Mouse (Mus musculus) erythroblast, adult 5-6 weeks (primary cell): ENCODE results near the gene Tmed5. TPM values are rescaled to one million over a fixed set of nuclear protein-coding genes. Genes with fewer than 3 reads are reported as not detected.
"Not testable (repeated sequence)": the region's sequence is repeated elsewhere in the genome, so short reads cannot be mapped to it uniquely, and the experiment has no call there.

Experiments
- ATAC-seq: replicated peaks from 2 replicates; pipeline ENCODE4 v1.8.0; 2016; ENCODE audit warnings: moderate number of reproducible peaks, mild to moderate bottlenecking, moderate TSS enrichment, inconsistent platforms; ENCODE audit not compliant: poor library complexity, low FRiP score, severe bottlenecking
- total RNA-seq, 2 experiments: library from RNA; stranded (forward) in 1 of 2; stranded (reverse) in 1 of 2; fragments of 150-400 nt in 1 of 2; fragments of 200-764, 138-1000 nt in 1 of 2; gene quantifications; 2 replicates each; pipeline versions ENCODE4 v1.2.3 to v1.2.4; 2015 to 2017; ENCODE audit warnings: low replicate concordance in 2 of 2

The Tmed5 gene
- 16.5 and 32.9 TPM in 2 replicates for total RNA-seq (2015; ENCODE audit: low replicate concordance)
- 12.5 and 15.9 TPM in 2 replicates for total RNA-seq (2017; ENCODE audit: low replicate concordance)

DNA sequence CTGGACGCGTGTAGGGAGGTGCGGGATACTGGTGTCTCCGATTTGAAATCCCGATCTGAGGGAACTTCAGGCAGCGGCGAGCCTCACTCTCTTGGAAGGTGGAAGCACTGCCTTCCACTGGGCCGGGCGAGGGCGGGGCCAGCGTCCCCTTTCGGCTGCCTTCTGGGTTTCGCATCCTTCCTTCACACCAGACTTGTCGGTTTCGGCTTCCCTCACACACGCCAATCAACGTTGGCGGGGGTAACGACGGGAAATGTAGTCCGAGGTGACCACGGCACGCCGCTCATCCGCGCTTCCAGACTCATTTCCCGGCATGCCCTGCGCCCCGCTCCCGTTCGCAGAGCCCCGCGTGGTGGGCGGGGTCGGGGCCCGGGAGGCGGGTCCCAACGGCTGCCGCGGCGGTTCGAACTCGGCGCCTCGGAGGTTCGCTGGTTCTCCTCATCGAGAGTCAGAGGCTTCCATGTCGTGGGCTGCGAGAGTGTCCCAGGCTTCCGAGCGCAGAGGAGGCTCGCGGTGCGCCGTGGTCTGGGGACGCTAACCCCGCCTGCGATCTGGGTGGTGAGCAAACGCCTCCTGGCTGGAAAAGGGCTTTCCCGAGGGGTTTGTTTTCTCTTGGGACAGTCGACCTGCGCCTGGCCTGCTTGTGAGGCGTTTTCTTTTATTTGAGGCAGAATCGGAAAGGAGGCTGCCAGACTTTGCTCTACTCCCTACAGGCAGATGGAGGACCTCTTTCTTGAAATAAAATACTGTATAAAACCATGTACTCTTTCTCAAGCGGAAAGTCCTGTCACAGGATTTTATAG, at the start of gene Tmed5, which contains the start of gene Ccdc18:
Gene Tmed5, minus strand, starts transcription at position 180 of the 803 bp plus-strand sequence.
Gene Ccdc18, plus strand, starts transcription at position 435 of the 803 bp plus-strand sequence.
- peak; percentile 97 for ATAC-seq

GRCm38 (mm10) chr5:108163695-108164094, 31.3 kb upstream of the Tmed5 start:
- ATAC-seq = no peak

GRCm38 (mm10) chr5:108160796-108161195, 28.4 kb upstream of the Tmed5 start:
- ATAC-seq = no peak

GRCm38 (mm10) chr5:108152592-108152991, 20.2 kb upstream of the Tmed5 start:
- ATAC-seq = no peak

DNA sequence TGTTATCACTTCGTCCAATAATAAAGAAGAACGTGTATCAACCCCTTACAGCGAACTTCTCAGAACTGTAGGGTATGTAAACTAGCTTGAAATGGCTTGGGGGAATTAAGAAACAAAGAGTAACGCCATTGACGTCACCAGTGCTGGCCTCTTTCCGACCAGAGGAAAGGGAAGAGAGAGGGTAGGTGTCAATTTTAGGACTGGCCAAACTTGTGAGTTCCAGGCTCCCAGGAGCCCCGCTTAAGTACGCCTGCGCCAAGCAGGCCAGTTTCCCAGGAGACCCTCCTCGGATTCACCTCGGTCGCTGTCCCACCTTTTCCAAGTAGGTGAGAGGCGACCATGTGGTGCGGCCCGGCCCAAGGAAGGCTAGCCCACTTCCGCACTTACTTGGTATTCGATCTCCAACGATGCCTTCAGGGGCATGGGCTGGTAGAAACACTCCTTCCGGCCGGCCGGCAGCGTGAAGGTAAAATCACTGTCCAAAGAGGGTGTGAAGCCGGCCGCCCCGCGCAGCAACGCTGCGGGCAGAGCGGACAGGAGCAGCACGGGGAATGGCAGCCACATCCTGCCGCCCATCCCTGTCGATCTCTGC, 475 bp downstream of the Tmed5 start:
- peak; percentile 71 for ATAC-seq

GRCm38 (mm10) chr5:108120221-108120900, 12.1 kb downstream of the Tmed5 start:
- no peak for ATAC-seq

DNA sequence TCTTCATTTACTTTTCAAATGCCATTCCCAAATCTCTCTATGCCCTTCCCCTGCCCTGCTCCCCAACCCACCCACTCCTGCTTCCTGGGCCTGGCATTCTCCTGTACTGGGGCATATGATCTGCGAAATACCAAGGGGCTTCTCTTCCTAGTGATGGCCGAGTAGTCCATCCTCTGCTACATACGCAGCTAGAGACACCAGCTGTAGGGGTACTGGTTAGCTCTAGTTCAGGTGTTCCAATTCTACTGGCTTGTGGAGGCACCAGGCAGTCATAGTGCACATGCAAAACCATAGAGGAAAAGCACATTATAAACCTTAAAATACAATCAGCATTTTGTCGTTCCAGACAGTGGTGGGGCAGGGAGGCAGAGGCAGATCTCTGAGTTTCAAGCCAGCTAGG, 14.7 kb downstream of the Tmed5 start:
- no peak for ATAC-seq

DNA sequence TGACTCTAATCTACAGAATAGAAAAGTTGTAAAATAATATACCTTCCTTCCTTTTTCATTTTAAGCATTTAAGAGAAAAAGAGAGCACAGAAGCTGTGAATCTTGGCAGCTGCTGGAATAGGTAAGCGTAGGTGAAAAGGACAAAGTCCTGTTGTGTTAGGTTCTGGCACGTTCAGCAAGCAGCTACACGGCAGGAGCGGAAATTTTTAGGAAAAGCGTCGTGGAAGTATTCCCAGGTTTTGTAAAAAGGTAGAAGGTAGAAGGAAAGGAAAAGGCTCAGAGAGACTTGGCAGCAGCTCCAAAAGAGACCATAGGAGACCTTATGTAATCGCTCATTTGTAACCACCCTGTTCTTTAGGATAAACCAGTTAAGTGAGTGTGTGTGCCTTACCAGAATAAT, 23.1 kb downstream of the Tmed5 start:
- no peak for ATAC-seq

- no peak for ATAC-seq
Observed at GRCm38 (mm10) chr5:108104306-108104705, 28.1 kb downstream of the Tmed5 start.

DNA sequence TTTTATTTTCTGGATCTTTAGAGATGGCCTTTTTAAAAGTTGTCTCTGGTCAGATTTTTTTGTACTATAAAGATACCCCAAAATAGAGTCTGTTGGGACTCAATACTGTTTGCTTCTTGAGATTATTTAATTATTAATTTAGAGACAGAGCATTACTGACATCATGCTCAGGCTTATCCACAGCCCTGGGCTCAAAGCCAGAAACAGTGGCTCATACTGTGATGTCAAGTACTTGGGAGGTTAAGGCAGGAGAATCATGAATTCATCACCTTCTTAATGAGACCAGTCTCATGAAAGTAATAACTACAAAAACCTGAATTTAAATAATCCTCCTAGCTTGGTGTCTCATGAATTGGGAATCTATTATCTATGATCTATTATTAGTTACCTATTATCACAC, 32.2 kb downstream of the Tmed5 start:
- no peak for ATAC-seq

DNA sequence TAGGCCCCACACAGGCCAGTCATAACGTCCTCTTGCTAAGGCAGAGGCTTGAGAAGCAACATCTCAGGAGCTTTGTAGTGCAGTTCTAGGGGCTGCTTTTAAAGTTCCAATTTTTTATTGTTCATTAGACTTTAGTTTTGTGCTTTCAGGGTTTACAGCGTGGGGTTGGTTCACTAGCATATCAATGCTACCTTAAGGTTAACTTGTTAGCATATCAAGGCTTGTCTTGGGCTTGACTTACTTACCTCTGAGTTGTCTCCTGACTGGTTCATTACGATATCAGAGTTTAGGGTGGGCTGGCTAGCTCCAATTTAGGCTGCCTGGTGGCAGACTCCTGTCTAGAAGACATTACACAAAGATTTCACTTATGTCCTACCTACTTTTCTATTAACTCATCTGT, 34.7 kb downstream of the Tmed5 start:
- no peak for ATAC-seq

- not testable (repeated sequence) for ATAC-seq
Observed at GRCm38 (mm10) chr5:108092731-108093130, 39.7 kb downstream of the Tmed5 start.

DNA sequence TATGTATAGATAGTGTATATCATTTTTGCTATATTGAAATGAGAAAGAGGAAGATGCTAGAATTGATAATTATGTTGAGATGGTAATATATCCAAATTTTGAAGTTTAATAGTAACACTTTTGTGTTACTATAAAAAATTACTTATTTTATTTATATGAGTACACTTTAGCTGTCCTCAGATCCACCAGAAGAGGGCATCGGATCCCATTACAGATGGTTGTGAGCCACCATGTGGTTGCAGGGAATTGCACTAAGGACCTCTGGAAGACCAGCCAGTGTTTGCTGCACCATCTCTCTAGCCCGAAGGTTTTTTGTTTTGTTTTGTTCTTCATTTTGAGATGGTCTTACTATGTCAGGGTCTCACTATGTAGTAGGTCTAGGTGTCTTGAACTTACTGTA, 47.0 kb downstream of the Tmed5 start:
- ATAC-seq = no peak

DNA sequence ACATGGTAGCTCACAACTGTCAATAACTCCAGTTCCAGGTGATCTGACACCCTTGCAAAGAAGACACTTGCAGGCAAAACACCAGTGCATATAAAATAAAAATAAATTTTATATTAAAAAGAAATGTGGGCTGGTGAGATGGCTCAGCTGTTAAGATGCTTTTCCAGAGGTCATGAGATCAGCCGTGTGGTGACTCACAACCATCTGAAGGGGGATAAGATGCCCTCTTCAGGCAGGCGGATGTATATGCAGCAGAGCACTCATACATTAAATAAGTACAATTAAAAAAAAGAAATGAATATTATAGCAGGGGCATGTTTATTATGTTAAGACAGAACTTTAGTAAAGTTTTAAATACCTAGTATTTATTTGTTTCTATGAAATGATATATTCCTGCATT, 50.0 kb downstream of the Tmed5 start:
- ATAC-seq = no peak

DNA sequence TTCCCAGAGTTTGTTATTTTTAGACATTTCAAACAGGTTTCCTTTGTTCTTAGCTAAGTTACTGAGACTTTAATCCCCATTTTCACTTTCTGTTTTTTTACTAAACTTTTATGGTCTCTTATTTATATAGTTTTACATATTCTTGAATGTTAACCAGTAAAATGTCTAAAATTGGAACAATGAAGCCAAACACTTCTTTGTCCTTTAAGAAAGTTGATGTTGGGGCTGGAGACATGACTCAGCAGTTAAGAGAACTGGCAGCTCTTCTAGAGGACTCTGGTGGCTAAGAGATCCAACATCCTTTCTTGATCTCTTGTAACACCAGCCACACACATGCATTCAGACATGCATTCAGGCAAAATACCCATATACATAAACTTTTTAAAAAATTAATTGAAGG, 52.8 kb downstream of the Tmed5 start:
- ATAC-seq = no peak

DNA sequence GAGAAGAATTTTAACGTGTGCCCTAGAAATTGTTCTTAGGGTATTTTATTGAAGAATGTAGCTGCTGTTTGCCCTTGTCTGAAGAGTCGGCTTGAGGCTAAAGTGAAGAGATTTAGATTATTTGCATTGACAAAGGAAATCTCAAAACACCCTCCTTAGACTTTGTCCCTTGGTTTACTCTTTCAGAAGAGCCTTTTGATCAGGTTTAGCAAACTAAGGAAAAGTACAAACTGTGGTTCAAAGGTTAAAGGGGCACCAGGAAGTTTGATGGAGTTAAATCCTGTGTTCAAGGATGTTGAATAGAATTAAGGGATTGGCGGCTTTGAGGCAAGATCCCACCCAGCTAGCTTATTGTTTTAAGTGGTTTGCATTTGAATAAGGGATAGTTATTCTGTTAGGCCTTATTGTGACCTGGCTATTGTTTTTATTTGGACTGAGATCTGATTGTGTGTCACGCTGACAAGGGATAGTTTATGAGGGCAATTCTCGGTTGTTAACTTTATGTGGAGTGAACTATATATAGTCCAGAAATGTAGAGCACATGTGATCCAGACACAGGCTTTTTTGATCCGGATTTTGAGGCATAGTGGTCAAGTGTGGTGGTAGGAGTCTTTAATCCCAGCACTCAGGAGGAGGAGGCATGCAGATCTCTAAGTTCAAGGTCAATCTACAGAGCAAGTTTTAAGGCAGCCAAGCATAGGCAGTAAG, 55.4 kb downstream of the Tmed5 start:
- ATAC-seq = no peak

DNA sequence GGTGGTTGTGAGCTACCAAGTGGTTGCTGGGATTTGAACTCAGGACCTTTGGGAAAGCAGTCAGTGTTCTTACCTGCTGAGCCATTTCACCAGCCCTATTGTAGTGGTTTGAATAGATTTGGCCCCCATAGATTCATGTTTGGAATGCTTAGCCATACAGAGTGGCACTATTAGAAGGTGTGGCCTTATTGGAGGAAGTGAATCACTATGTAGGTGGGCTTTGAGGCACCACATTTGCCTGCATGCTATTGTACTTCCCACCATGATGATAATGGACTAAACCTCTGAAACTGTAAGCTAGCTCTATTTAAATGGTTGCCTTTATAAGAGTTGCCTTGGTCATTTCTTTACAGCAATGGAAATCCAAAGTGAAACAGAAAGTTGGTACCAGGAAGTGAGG, 56.2 kb downstream of the Tmed5 start:
- no peak for ATAC-seq

GRCm38 (mm10) chr5:108072301-108072700, 60.1 kb downstream of the Tmed5 start:
- no peak for ATAC-seq

DNA sequence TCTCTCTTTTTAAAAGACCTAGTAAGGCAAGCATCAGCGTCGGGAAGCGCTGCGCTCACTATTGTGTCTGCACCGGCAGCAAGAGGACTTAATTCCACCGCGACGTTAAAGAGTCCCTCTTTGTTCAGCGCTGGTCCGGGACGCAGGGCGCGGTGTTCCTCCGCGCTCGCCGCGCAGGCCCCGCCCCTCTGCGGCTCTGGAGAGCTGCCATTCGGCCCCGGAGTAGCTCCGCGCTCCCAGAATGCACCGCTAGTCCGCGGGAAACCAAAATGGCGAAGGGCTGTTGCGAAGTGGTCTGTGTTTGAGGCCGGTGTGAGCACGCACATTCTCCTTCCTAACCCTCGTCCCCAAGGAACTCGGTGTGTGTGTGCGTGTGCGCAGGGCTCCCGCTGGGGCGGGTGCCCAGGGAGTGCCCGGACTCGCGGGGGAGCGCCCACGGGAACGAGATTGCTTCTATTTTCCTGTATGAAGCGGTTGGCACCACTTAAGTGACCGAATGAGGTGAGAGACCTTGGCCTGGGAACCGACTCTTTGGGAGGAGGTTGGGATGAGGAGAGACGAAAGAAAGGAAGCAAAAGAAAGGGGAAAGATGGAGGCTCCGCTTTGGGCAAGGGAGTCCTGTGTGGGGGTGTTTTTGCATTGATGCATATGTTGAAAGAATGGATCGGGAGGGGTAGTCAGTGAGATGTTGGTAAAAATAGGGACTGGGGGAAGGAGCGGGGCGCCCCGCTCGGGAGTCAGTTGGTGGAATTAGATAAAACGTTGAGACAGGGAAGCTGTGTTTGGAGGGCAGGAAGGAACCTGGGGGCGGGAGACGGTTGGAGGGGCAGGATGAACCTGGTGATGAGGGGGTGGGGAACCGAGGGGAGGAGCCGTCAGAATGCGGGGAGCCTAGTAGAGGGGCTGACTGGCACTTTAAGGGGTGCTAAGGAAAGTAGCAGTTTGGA, 66.7 kb downstream of the Tmed5 start, which contains the start of gene Mtf2:
Gene Mtf2, plus strand, starts transcription at position 210 of the 947 bp plus-strand sequence.
- peak; percentile 99 for ATAC-seq
